Mouse (Mus musculus): Measurements from ENCODE around the gene Rffl.
A peak's percentile ranks its signal among the peaks of the same experiment; 100 is the strongest.

Gene Rffl

DNA sequence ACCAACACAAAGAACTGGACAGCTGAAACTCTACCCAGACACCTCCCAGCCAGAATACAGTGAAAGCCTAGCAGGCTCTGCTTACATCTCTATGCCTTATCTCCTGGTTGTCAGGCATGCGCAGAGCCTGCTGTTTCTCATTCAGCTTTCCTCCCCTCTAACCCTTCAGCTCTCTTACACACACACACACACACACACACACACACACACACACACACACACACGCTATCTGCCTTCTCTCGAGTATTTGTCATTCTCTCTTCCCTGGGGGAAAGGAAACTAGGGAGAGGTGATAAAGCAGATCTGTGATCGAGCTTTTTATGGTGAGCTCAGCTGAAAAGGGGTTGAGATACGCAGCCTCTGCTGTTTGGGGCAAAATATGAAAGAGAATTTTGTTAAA lies 3.9 kb upstream of the Rffl start:
- DNase-seq (ENCODE audit: low spot score in 2 of 2), result no peak

DNA sequence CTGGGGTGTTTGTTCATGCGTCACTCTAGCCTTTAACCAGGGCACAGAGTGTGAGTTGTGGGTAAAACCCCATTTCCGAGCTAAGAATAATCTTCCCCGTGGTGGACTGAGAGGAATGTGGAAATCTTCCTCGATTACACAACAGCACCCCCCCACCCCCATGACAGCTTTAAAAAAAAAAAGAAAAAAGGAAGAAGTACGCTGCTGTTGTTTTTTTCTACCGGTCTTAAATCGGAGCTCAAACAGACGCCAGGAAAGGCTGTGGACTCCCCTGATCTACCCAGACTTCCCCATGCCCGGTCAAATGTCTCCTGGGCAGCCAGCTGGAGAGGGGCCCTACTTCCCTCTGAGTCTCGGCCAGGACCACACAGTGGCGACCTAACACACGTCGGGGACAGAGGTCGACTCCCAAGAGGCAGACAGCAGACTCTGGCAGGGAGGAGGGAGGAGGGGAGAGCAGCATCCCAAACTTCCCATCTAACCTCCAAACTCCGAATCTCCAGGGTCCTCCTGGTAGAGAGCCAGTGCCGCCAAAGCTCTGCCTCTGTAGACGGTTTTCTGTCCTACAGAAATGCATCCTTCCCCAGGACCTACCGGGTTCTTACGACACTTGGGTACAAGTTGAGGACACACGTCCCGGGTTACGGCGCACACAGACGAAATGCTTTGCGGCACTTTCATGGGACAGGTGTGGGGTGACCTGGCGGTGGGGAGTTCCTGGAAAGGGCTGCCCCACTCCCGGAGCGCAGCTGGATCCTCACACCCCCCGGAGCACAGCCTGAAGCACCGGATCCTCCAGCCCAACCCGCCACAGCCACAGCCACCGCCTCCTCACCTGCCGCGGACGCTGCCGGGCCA lies 608 bp downstream of the Rffl start:
- DNase-seq (ENCODE audit: low spot score in 2 of 2), result peak; percentile 47 to 58

DNA sequence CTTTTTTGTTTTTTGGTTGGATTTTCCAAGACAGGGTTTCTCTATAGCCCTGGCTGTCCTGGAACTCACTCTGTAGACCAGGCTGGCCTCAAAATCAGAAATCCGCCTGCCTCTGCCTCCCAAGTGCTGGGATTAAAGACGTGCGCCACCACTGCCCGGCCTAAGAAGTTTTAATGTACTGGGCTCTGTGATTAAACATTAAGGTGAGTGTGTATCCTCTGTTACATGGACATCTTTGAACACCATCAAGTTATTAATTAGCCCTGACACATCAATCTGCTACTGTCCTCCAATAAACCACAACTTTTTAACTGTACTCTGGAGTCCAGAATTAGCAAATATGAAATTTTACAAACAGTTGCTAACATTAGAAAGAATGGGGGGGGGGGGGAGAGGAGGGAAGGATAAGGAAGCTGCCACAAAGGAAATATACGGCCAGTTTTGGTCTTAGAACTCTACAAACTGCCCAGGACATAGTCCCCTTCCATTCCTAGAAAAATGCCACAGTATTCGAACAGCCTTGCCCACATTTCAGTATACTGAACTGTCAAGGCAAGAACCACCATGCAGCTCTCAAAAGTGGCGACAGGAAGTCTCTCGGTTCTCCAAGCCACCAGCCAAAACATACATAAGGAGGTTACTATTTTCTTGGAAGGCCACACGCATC lies 1.4 kb downstream of the Rffl start:
- no peak for DNase-seq (ENCODE audit: low spot score in 2 of 2)

DNA sequence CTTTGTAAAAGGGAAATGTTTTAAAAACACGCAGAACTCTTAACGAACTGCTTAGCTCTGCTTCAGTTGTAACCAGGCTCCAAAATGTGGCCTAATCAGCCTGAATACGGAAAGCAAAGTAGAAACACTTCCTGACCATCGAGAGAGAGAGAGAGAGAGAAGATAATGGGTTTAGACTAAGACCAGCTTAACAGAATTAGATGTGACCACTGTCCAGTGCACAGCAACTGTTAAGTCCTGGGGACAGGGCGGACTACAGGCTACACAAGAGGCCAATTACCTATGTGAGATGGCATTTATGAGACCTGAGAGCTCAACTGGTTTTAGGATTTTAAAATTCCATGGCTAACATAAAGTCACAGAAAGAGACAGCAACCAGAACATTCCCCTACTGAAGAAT lies 3.1 kb downstream of the Rffl start:
- no peak for DNase-seq (ENCODE audit: low spot score in 2 of 2)

DNA sequence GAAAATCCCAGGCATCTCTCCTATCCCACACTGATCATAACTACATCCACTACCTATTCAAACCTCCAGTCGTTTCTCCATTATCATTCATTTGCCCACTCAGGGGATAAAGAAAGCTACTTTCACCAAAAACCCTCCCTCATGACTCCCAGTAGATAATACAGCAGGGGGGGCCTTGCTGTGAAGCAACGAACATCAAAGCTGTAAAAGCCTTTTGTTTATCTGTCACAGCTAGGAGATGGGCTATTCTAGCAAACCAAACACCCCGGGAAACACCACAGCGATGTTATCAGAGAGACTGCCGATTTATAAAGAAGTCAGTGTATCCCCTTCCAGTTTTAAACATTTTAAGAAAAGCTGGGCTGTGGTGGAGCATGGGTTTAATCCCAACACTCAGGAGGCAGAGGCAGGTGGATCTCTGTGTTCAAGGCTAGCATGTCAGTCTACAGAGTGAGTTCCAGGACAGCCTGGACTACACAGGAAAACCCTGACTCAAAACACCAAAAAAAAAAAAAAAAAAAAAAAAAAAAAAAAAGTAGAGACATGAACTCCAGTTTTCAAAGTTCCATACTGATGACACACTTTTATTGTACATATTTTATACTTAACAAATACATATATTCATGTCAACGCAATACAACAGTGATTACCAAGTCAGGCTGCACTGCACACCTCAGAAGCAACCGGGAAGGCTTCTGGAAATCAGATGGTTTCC lies 4.0 kb downstream of the Rffl start:
- DNase-seq (ENCODE audit: low spot score in 2 of 2), result no peak

DNA sequence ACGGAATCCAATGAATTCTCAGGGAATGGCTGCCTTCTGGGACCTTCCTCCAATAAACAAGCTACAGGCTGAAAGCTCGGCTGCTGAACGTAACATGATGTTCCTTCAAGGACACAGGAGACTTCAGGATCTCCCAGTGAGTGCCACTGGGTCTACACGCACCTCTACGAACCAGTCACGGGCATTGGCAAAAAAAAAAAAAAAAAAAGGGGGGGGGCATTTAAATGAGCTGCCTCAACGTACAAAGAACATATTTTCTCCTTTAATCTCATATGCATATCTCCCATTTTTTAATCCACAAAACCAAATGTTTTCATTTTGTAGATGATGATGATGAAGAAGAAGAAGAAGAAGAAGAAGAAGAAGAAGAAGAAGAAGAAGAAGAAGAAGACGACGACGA lies 5.1 kb downstream of the Rffl start:
- no peak for DNase-seq (ENCODE audit: low spot score in 2 of 2)

DNA sequence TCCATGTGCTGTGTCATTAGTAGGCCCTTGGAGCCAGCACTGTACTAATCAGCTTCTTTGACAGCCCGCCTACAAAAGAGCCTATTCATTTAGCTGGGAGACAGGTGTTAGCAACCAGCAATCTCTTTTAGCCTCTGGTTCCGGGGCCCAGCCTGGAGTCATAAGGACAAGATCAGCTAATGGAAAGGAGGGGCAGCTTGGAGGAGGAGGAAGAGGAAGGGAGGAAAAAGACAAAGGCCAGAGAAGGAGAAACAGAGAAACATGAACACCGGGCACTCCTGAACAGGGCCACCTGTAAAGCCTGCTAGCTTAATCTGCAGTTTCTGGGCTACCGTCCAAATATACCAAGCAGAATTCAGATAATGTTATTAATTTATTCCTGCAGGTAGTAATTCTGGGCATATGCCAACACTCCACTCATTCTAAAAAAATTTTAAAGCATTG lies 7.5 kb downstream of the Rffl start:
- DNase-seq (ENCODE audit: low spot score in 2 of 2), result no peak

DNA sequence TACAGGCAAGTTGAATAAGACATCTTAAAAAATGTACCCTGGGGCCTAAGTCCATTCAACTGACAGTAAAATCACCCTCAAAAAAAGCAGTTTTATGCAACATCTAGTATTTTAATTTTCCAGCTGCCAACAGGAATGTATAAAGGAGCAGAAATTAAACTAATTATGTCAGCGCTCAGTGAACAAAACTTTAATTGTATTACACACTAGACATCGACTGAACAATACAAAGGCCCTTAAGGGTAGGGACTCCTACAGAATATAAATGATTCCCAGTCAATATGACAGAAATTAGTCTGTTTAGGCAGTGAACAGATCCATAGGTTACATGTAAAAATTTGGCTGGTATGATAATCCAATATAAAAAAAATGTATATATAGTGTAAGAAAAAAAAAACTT lies 8.0 kb downstream of the Rffl start:
- no peak for DNase-seq (ENCODE audit: low spot score in 2 of 2)

DNA sequence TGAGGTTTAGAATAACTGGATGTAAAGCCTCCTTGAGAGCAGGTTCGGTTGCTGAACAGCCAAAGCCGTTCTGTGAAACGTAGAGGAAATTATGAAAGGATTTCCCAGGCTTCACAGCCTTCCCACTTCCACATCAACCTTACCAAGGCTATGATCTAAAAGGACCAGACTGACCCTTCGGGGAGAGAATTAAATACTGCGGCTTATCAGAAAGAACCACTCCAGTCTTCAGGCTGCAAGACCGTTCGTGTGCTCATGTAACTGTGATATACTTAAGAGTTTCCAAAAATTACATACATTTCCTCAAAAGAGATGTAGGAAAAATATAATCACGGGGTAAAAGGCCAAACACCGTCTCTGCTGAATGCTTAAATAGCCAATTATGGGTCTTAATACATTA lies 8.4 kb downstream of the Rffl start:
- DNase-seq (ENCODE audit: low spot score in 2 of 2), result no peak

DNA sequence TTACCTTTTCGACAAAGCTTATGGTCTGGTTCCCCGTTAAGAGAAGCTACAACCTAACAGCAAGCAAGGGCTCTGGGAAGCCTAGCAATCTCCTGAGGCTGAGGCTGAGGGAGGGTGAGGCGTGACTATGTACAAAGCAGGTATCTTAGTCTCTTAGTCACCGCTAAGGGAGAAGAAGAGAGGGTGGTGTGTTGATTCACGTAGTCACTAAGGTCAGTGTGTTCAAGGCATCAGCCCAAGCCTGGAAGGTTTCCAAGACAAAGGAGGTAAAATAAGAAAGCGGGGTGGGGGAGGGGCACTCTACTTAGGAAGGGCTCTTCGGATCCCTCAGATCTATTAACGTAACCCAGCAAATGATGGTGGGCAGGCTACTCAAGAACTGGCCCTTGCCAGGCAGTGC lies 9.5 kb downstream of the Rffl start:
- peak in 1 of 2 experiments; percentile 28 for DNase-seq (ENCODE audit: low spot score in 2 of 2)

DNA sequence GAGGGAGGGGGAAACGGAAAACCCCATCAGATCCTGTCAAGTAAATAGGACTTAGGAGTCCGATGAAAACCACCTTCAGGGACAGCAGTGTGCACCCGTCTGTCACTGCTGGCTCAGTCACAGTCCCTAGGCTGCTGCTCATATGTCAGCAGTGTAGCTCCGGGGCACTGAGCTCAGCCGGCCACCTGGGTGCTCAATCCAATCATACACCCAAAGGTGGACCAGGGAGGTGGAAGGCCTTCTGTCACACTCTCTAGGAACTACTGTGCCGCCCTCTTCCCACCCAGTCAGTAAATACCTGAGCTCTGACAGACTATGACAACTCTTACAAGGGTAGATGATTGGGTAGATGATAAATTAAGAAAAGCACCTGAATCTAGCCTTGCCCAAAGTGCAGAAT lies 10.3 kb downstream of the Rffl start:
- DNase-seq (ENCODE audit: low spot score in 2 of 2), result no peak

DNA sequence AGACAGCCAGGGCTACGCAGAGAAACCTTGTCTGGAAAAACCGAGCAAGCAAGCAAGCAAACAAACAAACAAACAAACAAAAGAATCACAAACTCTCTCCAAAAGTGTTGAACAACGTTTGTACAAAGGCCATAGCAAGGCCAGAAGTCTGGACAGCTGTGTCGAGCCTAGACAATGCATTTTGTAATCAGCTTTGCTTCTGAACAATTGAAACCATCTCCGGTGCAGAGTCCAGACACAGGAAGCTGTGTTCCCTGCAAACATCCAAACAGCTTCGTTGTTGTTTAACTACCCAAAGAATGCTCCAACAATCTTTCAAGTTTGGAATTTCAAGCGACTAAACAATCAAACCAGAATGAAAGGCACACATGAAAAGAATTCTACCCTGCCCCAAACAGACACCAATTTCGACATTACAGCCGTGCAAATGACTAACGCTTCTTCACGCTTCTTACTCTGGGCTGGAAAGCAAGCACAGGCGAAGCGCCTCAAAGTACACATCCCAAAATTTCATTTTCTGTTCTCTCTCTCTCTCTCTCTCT lies 13.6 kb downstream of the Rffl start:
- no peak for DNase-seq (ENCODE audit: low spot score in 2 of 2)

DNA sequence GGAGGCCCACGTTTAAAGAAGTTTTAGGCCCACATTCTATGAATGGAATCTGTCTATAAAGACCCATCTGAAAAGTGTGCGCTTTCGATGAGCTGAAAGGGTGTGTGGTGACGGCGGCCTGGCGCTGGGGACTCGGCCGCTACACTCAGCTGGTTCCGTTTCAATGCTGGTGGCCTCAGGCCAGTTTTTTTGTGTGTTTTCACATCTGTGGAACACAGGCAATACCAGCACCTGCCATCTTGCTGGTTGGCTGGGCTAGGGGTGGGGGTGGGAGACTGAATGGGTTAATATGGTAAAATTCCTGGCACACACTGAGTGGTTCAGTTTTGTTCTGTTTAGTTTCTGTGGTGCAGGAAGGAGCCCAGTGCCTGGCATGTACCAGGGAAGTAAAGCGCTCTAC lies 15.0 kb downstream of the Rffl start:
- no peak for DNase-seq (ENCODE audit: low spot score in 2 of 2)

DNA sequence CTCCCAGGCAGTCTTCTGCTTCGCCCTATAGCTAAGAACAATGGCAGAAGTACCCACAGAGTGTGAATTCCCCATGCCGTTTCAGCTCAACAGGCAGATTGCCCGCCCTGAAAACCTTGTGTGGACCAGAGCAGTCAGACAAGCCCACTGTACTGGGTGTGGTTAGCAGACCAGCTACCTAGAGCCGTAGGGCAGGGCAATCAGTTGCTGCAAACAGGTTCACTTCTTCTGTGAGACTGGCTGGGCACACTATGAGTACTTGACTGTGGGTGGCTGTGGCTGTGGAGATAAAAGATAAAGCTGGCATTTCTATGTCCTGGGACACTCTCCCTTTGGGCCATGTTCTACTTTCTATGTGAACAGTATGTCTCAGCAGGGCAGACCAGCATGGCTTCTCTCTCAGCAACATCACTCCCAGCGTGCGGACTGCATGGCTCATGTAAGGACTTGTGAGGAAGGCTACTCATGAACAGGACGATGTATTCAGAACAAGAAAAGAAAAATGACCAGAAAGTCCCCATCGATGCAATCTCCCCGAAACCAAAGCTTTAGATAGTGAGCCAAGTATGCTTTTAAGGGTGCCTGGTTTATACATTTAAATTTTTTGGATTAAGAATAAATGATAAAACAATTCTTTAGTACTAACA lies 15.6 kb downstream of the Rffl start:
- no peak for DNase-seq (ENCODE audit: low spot score in 2 of 2)

DNA sequence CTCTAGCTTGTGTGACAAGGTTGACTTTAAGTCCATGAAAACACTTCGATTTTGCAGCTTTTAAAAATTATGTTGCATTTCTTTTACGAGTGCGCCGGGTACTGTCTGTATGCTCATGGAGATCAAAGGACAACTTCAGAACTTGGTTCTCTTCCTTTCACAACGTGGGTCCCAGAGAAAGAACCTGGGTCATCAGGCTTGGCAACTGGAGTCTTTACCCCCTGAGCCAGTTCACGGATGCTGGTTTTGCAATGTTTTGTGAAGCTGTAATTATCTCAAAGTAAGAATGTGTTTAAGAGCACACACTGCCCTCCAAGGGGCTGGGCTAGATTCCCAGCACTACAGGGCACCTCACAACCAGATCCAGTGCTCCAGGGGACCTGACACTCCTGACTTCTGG lies 16.9 kb downstream of the Rffl start:
- no peak for DNase-seq (ENCODE audit: low spot score in 2 of 2)

DNA sequence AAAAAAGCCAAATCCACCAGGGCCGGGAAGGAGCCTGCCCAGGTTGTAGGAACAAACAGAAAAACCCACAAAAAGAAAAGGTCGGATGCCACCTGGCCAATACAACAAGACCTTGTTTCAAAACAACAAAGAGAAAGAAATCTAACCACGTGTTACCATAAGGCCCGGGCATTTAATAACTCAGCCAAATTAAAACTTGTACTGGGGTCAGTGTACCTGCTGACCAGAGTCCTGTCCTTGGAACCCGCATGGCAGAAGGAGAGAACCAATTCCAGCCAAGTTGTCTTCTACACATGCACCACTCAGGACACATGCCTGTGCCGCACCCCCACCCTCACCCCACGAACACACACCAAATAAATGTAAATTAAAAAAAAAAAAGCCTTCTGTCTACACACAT lies 18.1 kb downstream of the Rffl start:
- DNase-seq (ENCODE audit: low spot score in 2 of 2), result no peak

DNA sequence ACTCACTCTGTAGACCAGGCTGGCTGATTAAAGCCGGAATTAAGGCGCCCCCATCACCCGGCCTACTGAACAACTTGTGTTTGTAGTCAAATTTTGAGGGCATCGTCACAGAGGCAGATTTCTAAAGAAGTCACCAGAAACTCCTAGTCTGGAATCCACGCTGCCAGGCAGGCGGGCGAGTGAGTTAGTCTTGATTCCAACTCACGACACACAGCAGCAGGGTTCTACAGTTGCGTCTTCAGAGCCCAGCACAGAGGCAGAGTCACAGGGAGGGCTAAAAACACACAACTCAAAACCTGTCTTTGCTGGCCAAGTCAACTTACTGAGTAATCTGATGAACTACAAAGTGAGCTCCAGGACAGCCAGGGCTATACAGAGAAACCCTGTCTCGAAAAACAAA lies 18.5 kb downstream of the Rffl start:
- no peak for DNase-seq (ENCODE audit: low spot score in 2 of 2)

DNA sequence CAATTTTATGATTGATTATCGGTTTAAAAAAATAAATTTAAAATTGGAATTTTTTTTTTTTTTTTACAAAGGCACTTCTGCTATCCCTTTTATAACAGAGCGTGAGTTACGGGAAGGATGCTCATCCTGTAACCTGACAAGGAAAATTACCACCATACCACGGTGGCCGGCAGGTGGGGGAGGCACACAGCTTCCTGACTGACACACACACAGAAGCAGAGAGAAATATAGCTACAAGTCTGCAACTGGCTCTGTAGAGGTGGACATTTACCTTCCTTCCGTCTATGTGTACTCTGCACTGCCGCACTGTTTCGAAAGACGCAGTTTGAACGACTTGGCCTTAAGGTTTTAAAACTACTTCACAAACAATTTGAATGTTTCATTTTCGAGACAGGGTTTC lies 18.9 kb downstream of the Rffl start:
- DNase-seq (ENCODE audit: low spot score in 2 of 2), result no peak

DNA sequence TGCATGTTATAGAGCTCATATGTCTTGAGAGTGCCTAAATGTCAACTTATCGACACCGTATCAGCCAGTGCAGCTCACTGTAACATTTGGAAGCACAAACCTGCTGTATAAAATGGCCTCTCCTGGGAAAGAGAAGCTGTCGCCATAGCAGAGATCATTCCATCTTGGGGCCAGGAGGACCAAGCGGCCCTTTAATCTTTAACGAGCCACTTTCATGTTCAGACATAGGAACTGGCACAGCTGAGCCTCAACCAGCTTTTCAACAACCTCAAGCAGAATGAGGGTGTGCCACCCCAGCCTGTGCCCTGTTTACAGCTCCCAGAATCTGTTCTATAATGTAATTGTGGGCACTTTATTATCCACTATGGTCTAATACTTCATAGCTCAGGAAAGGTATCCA lies 20.8 kb downstream of the Rffl start:
- DNase-seq (ENCODE audit: low spot score in 2 of 2), result no peak

DNA sequence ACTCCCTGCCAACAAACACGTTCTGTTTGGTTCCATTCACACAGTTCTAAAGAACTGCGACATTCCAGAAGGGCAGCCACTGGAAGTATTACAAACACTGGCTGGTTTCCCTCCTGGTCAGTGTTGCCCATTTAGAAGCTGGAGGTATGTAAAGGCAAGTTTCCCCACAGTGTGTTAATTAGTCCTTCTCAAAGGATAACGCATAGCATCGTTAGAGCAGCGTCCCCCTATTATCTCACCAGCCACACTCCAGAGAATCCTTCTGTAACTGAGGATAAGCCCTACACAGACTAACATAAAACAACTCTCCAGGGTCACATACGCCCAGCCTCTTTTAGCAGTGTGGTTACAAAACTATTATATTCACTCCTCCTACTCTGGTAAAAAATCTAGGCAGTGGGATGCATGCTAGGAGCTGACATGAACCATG lies 23.4 kb downstream of the Rffl start:
- no peak for DNase-seq (ENCODE audit: low spot score in 2 of 2)

DNA sequence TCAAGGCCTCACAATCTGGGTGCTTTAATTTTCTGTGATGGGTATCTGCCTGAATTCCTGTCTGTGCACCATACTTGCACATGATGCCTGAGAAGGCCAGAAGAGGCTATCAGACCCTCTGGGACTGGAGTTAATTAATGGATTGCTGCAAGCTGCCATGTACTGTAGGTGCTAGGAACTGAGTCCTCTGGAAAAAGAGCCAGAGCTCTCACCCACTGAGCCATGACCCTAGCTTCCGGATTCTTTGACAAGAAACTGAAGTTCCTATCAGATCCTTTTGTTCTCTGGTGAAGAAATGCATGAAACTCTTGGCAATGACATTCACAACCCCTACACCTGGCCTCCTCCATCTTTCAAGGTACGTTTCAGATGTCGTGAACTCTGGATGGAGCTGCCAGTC lies 24.1 kb downstream of the Rffl start:
- no peak for DNase-seq (ENCODE audit: low spot score in 2 of 2)

DNA sequence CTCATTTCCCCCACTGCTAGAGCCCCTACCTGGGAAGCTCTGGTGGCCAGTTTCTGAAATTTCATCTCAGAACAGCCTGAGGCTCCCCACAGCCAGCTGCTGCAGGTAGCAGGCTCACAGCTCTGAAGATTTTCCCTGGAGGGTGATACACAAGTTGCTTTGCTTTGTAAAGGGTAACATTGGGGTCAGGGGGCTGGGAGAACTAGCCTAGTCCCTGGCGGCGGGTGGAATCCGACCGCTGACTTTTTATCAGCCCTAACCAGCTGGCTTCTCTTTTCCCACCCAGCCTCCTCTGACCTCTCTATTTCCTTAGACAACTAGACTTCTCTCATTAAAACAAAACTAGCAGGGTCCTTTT lies 25.0 kb downstream of the Rffl start:
- no peak for DNase-seq (ENCODE audit: low spot score in 2 of 2)

Measured in urinary bladder, postnatal 36 days (tissue).